Mouse (Mus musculus) liver, embryonic 14.5 days (tissue): ENCODE measurements around the gene Gm5475. TPM values are rescaled to one million over a fixed set of nuclear protein-coding genes. Genes with fewer than 3 reads are reported as not detected.

Source experiments
- ATAC-seq: fragments of 200-750 bp; cut with Nextera tagmentation; 2 replicates; pipeline ENCODE4 v1.8.0; 2017; ENCODE audit warnings: moderate number of reproducible peaks, mild to moderate bottlenecking, moderate library complexity; ENCODE audit not compliant: insufficient read depth
- DNase-seq, 3 experiments: peaks; one replicate each; pipeline ENCODE4 v3.0.0-alpha.2; 2012 to 2013; ENCODE audit warnings: low read depth in 3 of 3, low spot score in 3 of 3
- H3K27ac ChIP-seq: fragments of 300-500 bp; sonication (generic); 2 replicates; pipeline ENCODE4 v1.5.1; 2014; ENCODE audit warnings: moderate library complexity, mild to moderate bottlenecking, control low read depth, inconsistent platforms
- H3K27me3 ChIP-seq: fragments of 300-500 bp; sonication (generic); 2 replicates; pipeline ENCODE4 v1.6.1; 2014; ENCODE audit warnings: mild to moderate bottlenecking, low read length, moderate library complexity; ENCODE audit not compliant: control insufficient read depth, insufficient read depth
- H3K36me3 ChIP-seq: fragments of 300-500 bp; sonication (generic); replicated peaks from 2 replicates; pipeline ENCODE4 v1.6.1; 2014; ENCODE audit warnings: low read depth; ENCODE audit not compliant: control insufficient read depth, insufficient read depth
- H3K4me1 ChIP-seq, 2 experiments: fragments of 200-500 bp in 1 of 2; fragments of 300-500 bp in 1 of 2; sonication (generic) in 1 of 2; replicated peaks; 2 replicates each; pipeline ENCODE4 v1.6.1; 2012 to 2014; ENCODE audit warnings: antibody characterized with exemption in 1 of 2, inconsistent platforms in 1 of 2, low read length in 1 of 2; ENCODE audit not compliant: control insufficient read depth in 2 of 2, insufficient read depth in 2 of 2
- H3K4me2 ChIP-seq: fragments of 300-500 bp; sonication (generic); 2 replicates; pipeline ENCODE4 v1.6.1; 2014; ENCODE audit warnings: low read depth, mild to moderate bottlenecking, control low read depth, moderate library complexity
- H3K4me3 ChIP-seq, 2 experiments: fragments of 200-500 bp in 1 of 2; fragments of 300-500 bp in 1 of 2; sonication (generic) in 1 of 2; 2 replicates each; pipeline ENCODE4 v1.5.1; 2012 to 2014; ENCODE audit warnings: low read depth in 2 of 2, low read length in 2 of 2, mild to moderate bottlenecking in 2 of 2, control low read depth in 1 of 2, inconsistent platforms in 1 of 2, moderate library complexity in 1 of 2; ENCODE audit not compliant: insufficient read depth in 1 of 2
- H3K9ac ChIP-seq: fragments of 300-500 bp; sonication (generic); replicated peaks from 2 replicates; pipeline ENCODE4 v1.6.1; 2014; ENCODE audit warnings: mild to moderate bottlenecking, control low read depth, moderate library complexity
- H3K9me3 ChIP-seq: fragments of 300-500 bp; sonication (generic); 2 replicates; pipeline ENCODE4 v1.6.1; 2016; ENCODE audit warnings: low read length, mixed read lengths; ENCODE audit not compliant: control insufficient read depth
- CTCF ChIP-seq: IDR thresholded peaks from 2 replicates; pipeline ENCODE4 v1.5.1; 2016; ENCODE audit warnings: antibody characterized with exemption, low read depth, control low read depth
- EP300 ChIP-seq: IDR thresholded peaks from 2 replicates; pipeline ENCODE4 v1.6.1; 2016; ENCODE audit warnings: antibody characterized with exemption, low read depth
- WGBS: fragments of 180-500 bp; shearing (Covaris S2); extraction: QIAGEN DNeasy Blood & Tissue Kit; methylation state at CpG from one replicate; pipeline ENCODE4 v1.1.7; 2014; ENCODE audit not compliant: insufficient replicate concordance; 5-methylcytosine and 5-hydroxymethylcytosine counted together
- polyA plus RNA-seq, 2 experiments: library from polyadenylated mRNA; depleted of rRNA in 1 of 2; stranded (reverse) in 1 of 2; unstranded in 1 of 2; fragments of >200 nt; fragmentation: Nextera tagmentation in 1 of 2; extraction: Ambion mirVana in 1 of 2; gene quantifications; 2 replicates each; pipeline versions ENCODE4 v1.2.1 to v1.2.3; 2012 to 2014

Gene Gm5475
- polyA plus RNA-seq, 2 experiments: 0.01 TPM; not detected in 1

GRCm38 (mm10) chr15:100461646-100462045 lies 39.7 kb downstream of the Gm5475 start:
- no peak overlapping the region for H3K9ac ChIP-seq
- ATAC-seq (no peak), DNase-seq (no peak)
- H3K4me3 ChIP-seq: no peak overlapping the region
- no peaks in the 10 kb centered on the region for H3K9me3 ChIP-seq
- peaks cover 4 to 22% of the 10 kb centered on the region in 2 experiments; a peak in 3 of 4 replicates for H3K4me1 ChIP-seq
- no peak overlapping the region for H3K27ac ChIP-seq
- H3K36me3 ChIP-seq: no peaks in the 10 kb centered on the region
- TF ChIP-seq EP300: no peak
- no peak for TF ChIP-seq CTCF
- H3K27me3 ChIP-seq: no peaks in the 10 kb centered on the region
- 45% methylated on average over 9 of the region's 9 CpGs for WGBS
- no peak overlapping the region for H3K4me2 ChIP-seq

GRCm38 (mm10) chr15:100462086-100462485 lies 40.1 kb downstream of the Gm5475 start:
- WGBS: 68% methylated on average over 4 of the region's 5 CpGs
- Histone ChIP-seq H3K4me3 (no peak overlapping the region), H3K36me3 (no peaks in the 10 kb centered on the region), H3K27ac (no peak overlapping the region), H3K4me2 (no peak overlapping the region), H3K9me3 (no peaks in the 10 kb centered on the region), H3K4me1 (peaks cover 4 to 22% of the 10 kb centered on the region in 2 experiments; a peak in 3 of 4 replicates), H3K9ac (no peak overlapping the region), H3K27me3 (no peaks in the 10 kb centered on the region)
- no peak for TF ChIP-seq CTCF
- DNase-seq: no peak
- ATAC-seq: no peak

GRCm38 (mm10) chr15:100463712-100464111 lies 41.8 kb downstream of the Gm5475 start:
- peak; percentile 30 to 42 (median 41) for DNase-seq

GRCm38 (mm10) chr15:100465432-100465831 lies 43.5 kb downstream of the Gm5475 start:
- no peak overlapping the region for H3K4me2 ChIP-seq
- H3K9me3 ChIP-seq: no peaks in the 10 kb centered on the region
- no peak for DNase-seq
- no peak overlapping the region for H3K9ac ChIP-seq
- H3K27ac ChIP-seq: no peak overlapping the region
- no peak overlapping the region for H3K4me3 ChIP-seq
- H3K27me3 ChIP-seq: no peaks in the 10 kb centered on the region
- TF ChIP-seq EP300 (no peak), CTCF (peak; percentile 28; the same call in 1 of the 2 replicates)
- WGBS: 56% methylated on average over 2 of the region's 2 CpGs
- peaks cover 9 to 27% of the 10 kb centered on the region in 2 experiments for H3K4me1 ChIP-seq
- ATAC-seq: no peak
- no peaks in the 10 kb centered on the region for H3K36me3 ChIP-seq

More at GRCm38 (mm10) chr15:100463712-100464111, 41.8 kb downstream of the Gm5475 start:
- H3K36me3 ChIP-seq: no peaks in the 10 kb centered on the region
- ATAC-seq: no peak
- no peak overlapping the region for H3K9ac ChIP-seq
- peak; percentile 79 for TF ChIP-seq CTCF
- TF ChIP-seq EP300: no peak
- WGBS: 15% methylated on average over 6 of the region's 6 CpGs
- no peak overlapping the region for H3K27ac ChIP-seq
- H3K27me3 ChIP-seq: no peaks in the 10 kb centered on the region
- peaks cover 4 to 19% of the 10 kb centered on the region in 2 experiments; a peak in 3 of 4 replicates for H3K4me1 ChIP-seq
- H3K4me3 ChIP-seq: no peak overlapping the region
- no peaks in the 10 kb centered on the region for H3K9me3 ChIP-seq
- no peak overlapping the region for H3K4me2 ChIP-seq

- no peaks in the 10 kb centered on the region for H3K36me3 ChIP-seq
- TF ChIP-seq CTCF (no peak), EP300 (no peak)
- no peaks in the 10 kb centered on the region for H3K27me3 ChIP-seq
- H3K9ac ChIP-seq: no peak overlapping the region
- peaks cover 5 to 15% of the 10 kb centered on the region in 2 experiments for H3K4me1 ChIP-seq
- no peak overlapping the region for H3K27ac ChIP-seq
- H3K4me3 ChIP-seq: peak overlapping the region; percentile 66 to 84; a peak in 2 of 4 replicates
- DNase-seq (no peak), ATAC-seq (no peak)
- H3K4me2 ChIP-seq: peak overlapping the region; percentile 78; the same call in 1 of the 2 replicates
- 34% methylated on average over 7 of the region's 8 CpGs for WGBS
- H3K9me3 ChIP-seq: no peaks in the 10 kb centered on the region
Observed at GRCm38 (mm10) chr15:100467738-100468137, 45.8 kb downstream of the Gm5475 start.
